Mouse (Mus musculus): ENCODE results near the gene Stub1. TPM values are rescaled to one million over a fixed set of nuclear protein-coding genes. Genes with fewer than 3 reads are reported as not detected.

Gene Stub1
- polyA plus RNA-seq, 1 experiment = 333 TPM

GRCm38 (mm10) chr17:25860832-25861703, 27.9 kb upstream of the Stub1 start, which contains the start of gene Wdr90:
Wdr90 (minus strand) TSS chr17:25861501.
- peak within 1 kb of the TSS; percentile 98 for H3K27ac ChIP-seq (ENCODE audit: insufficient read depth, low read length)
- TF ChIP-seq POLR2A (IDR thresholded peaks at IDR 0.05; ENCODE audit: borderline replicate concordance, insufficient read depth, low read length) = peak; percentile 95
- TF ChIP-seq CTCF (IDR thresholded peaks at IDR 0.05; ENCODE audit: borderline replicate concordance, insufficient read depth, low read depth, low read length) = no peak
- peak within 1 kb of the TSS; percentile 91 for H3K4me3 ChIP-seq (replicated peaks; ENCODE audit: insufficient read depth, low read depth, low read length)
- peaks cover 7% of the 10 kb centered on the region for H3K4me1 ChIP-seq (ENCODE audit: control insufficient read depth, insufficient read depth, low read length)
- DNase-seq = peak; percentile 93 to 94
- 2% methylated on average over 65 of the region's 65 CpGs for WGBS
- H3K27me3 ChIP-seq (ENCODE audit: control insufficient read depth, insufficient read depth, low read length) = no peaks in the 10 kb centered on the region

- H3K27ac ChIP-seq (ENCODE audit: insufficient read depth, low read length) = no peak overlapping the region
- H3K4me1 ChIP-seq (ENCODE audit: control insufficient read depth, insufficient read depth, low read length) = peaks cover 7% of the 10 kb centered on the region
- no peak overlapping the region for H3K4me3 ChIP-seq (replicated peaks; ENCODE audit: insufficient read depth, low read depth, low read length)
- TF ChIP-seq CTCF (IDR thresholded peaks at IDR 0.05; ENCODE audit: borderline replicate concordance, insufficient read depth, low read depth, low read length) (no peak), POLR2A (IDR thresholded peaks at IDR 0.05; ENCODE audit: borderline replicate concordance, insufficient read depth, low read length) (no peak)
- whole genome bisulfite sequencing = 84% methylated on average over 6 of the region's 6 CpGs
- H3K27me3 ChIP-seq (ENCODE audit: control insufficient read depth, insufficient read depth, low read length) = no peaks in the 10 kb centered on the region
- no peak for DNase-seq
These were observed 27.0 kb upstream of the Stub1 start for GRCm38 (mm10) chr17:25860229-25860628.

GRCm38 (mm10) chr17:25844396-25844901, 11.2 kb upstream of the Stub1 start, which contains the start of gene Rhot2:
Rhot2 (minus strand) TSS chr17:25844851.
- H3K4me3 ChIP-seq (replicated peaks; ENCODE audit: insufficient read depth, low read depth, low read length) = peak within 1 kb of the TSS; percentile 78
- no peaks in the 10 kb centered on the region for H3K27me3 ChIP-seq (ENCODE audit: control insufficient read depth, insufficient read depth, low read length)
- under 1% methylated on average over 21 of the region's 21 CpGs for WGBS
- H3K4me1 ChIP-seq (ENCODE audit: control insufficient read depth, insufficient read depth, low read length) = peaks cover 12% of the 10 kb centered on the region
- TF ChIP-seq POLR2A (IDR thresholded peaks at IDR 0.05; ENCODE audit: borderline replicate concordance, insufficient read depth, low read length) = peak; percentile 77; the same call in 1 of the 2 replicates
- TF ChIP-seq CTCF (IDR thresholded peaks at IDR 0.05; ENCODE audit: borderline replicate concordance, insufficient read depth, low read depth, low read length) = peak; percentile 27; the same call in 1 of the 2 replicates
- peak within 1 kb of the TSS; percentile 59 for H3K27ac ChIP-seq (ENCODE audit: insufficient read depth, low read length)
- DNase-seq = peak; percentile 94 to 96

GRCm38 (mm10) chr17:25843636-25844395, 10.6 kb upstream of the Stub1 start:
- WGBS = 2% methylated on average over 38 of the region's 38 CpGs
- peak overlapping the region; percentile 59 for H3K27ac ChIP-seq (ENCODE audit: insufficient read depth, low read length)
- TF ChIP-seq CTCF (IDR thresholded peaks at IDR 0.05; ENCODE audit: borderline replicate concordance, insufficient read depth, low read depth, low read length) = no peak
- TF ChIP-seq POLR2A (IDR thresholded peaks at IDR 0.05; ENCODE audit: borderline replicate concordance, insufficient read depth, low read length) = no peak
- peak in 1 of 2 experiments; percentile 56 for DNase-seq
- H3K27me3 ChIP-seq (ENCODE audit: control insufficient read depth, insufficient read depth, low read length) = no peaks in the 10 kb centered on the region
- peaks cover 12% of the 10 kb centered on the region for H3K4me1 ChIP-seq (ENCODE audit: control insufficient read depth, insufficient read depth, low read length)
- H3K4me3 ChIP-seq (replicated peaks; ENCODE audit: insufficient read depth, low read depth, low read length) = peak overlapping the region; percentile 78

- Histone ChIP-seq H3K27ac (ENCODE audit: insufficient read depth, low read length) (no peak overlapping the region), H3K4me1 (ENCODE audit: control insufficient read depth, insufficient read depth, low read length) (peaks cover 12% of the 10 kb centered on the region), H3K27me3 (ENCODE audit: control insufficient read depth, insufficient read depth, low read length) (no peaks in the 10 kb centered on the region), H3K4me3 (replicated peaks; ENCODE audit: insufficient read depth, low read depth, low read length) (peak overlapping the region; percentile 78)
- no peak for DNase-seq
- 35% methylated on average over 4 of the region's 4 CpGs for WGBS
- TF ChIP-seq CTCF (IDR thresholded peaks at IDR 0.05; ENCODE audit: borderline replicate concordance, insufficient read depth, low read depth, low read length) (no peak), POLR2A (IDR thresholded peaks at IDR 0.05; ENCODE audit: borderline replicate concordance, insufficient read depth, low read length) (no peak)
These were observed 9.9 kb upstream of the Stub1 start for GRCm38 (mm10) chr17:25843122-25843521.

- Histone ChIP-seq H3K27ac (ENCODE audit: insufficient read depth, low read length) (no peak overlapping the region), H3K27me3 (ENCODE audit: control insufficient read depth, insufficient read depth, low read length) (no peaks in the 10 kb centered on the region), H3K4me3 (replicated peaks; ENCODE audit: insufficient read depth, low read depth, low read length) (no peak overlapping the region), H3K4me1 (ENCODE audit: control insufficient read depth, insufficient read depth, low read length) (peaks cover 14% of the 10 kb centered on the region)
- no peak for DNase-seq
- WGBS = 45% methylated on average over 3 of the region's 3 CpGs
- TF ChIP-seq CTCF (IDR thresholded peaks at IDR 0.05; ENCODE audit: borderline replicate concordance, insufficient read depth, low read depth, low read length) (no peak), POLR2A (IDR thresholded peaks at IDR 0.05; ENCODE audit: borderline replicate concordance, insufficient read depth, low read length) (no peak)
These were observed 9.3 kb upstream of the Stub1 start for GRCm38 (mm10) chr17:25842509-25842908.

GRCm38 (mm10) chr17:25841117-25841880, 8.1 kb upstream of the Stub1 start, which contains the start of gene Gm20683:
Gm20683 (minus strand) TSS chr17:25841763.
- Histone ChIP-seq H3K4me1 (ENCODE audit: control insufficient read depth, insufficient read depth, low read length) (peaks cover 19% of the 10 kb centered on the region), H3K27ac (ENCODE audit: insufficient read depth, low read length) (no peak within 1 kb of the TSS), H3K27me3 (ENCODE audit: control insufficient read depth, insufficient read depth, low read length) (no peaks in the 10 kb centered on the region), H3K4me3 (replicated peaks; ENCODE audit: insufficient read depth, low read depth, low read length) (no peak within 1 kb of the TSS)
- no peak for TF ChIP-seq CTCF (IDR thresholded peaks at IDR 0.05; ENCODE audit: borderline replicate concordance, insufficient read depth, low read depth, low read length)
- no peak for TF ChIP-seq POLR2A (IDR thresholded peaks at IDR 0.05; ENCODE audit: borderline replicate concordance, insufficient read depth, low read length)
- no peak for DNase-seq
- WGBS = 93% methylated on average over 22 of the region's 22 CpGs

All from cerebellum, adult 2 months (tissue).